Mouse (Mus musculus): ENCODE data around the gene Dcaf8. TPM values are rescaled to one million over a fixed set of nuclear protein-coding genes. Genes with fewer than 3 reads are reported as not detected.

The Dcaf8 gene
- total RNA-seq, 2 experiments from 2014 or later, result 109 to 114 TPM

Other genes with a start within 250 kb of the Dcaf8 start
- under 1 TPM in 1 of 2 experiments, not detected in 1; 0.47 TPM for gene Slamf6, start 230.6 kb upstream of the Dcaf8 start, total RNA-seq (2021)
- 1 to 10 TPM; 1.5 to 2.4 TPM for gene Vangl2, start 119.6 kb upstream of the Dcaf8 start, total RNA-seq (2021)
- not detected for gene Nhlh1, start 90.5 kb upstream of the Dcaf8 start, total RNA-seq (2021)
- gene Copa, start 65.6 kb upstream of the Dcaf8 start, total RNA-seq (2021), result 100 to 1,000 TPM; 104 to 113 TPM
- gene Ncstn, start 65.3 kb upstream of the Dcaf8 start, total RNA-seq (2021), result 10 to 100 TPM; 42.8 to 44.4 TPM
- gene Pex19, start 21.3 kb upstream of the Dcaf8 start, total RNA-seq (2021), result 100 to 1,000 TPM; 120 to 122 TPM
- 10 to 100 TPM; 65.8 to 70.5 TPM for gene Pea15a, start 58.7 kb downstream of the Dcaf8 start, total RNA-seq (2021)
- gene Casq1, start 71.8 kb downstream of the Dcaf8 start, total RNA-seq (2021), result 10 to 100 TPM; 12.6 to 18.0 TPM
- gene Atp1a4, start 110.3 kb downstream of the Dcaf8 start, total RNA-seq (2021), result not detected
- 10 to 100 TPM in 1 of 2 experiments, 1 to 10 TPM in 1; 9.3 to 15.2 TPM for gene Igsf8, start 113.6 kb downstream of the Dcaf8 start, total RNA-seq (2021)
- 100 to 1,000 TPM; 600 to 610 TPM for gene Atp1a2, start 150.0 kb downstream of the Dcaf8 start, total RNA-seq (2021)
- gene Kcnj9, start 181.2 kb downstream of the Dcaf8 start, total RNA-seq (2021), result under 1 TPM in 1 of 2 experiments, not detected in 1; 0.06 TPM
- under 1 TPM; 0.10 to 0.14 TPM for gene Kcnj10, start 193.1 kb downstream of the Dcaf8 start, total RNA-seq (2021)
- gene Pigm, start 228.5 kb downstream of the Dcaf8 start, total RNA-seq (2021), result 1 to 10 TPM; 4.4 to 4.5 TPM